Mouse (Mus musculus) left cerebral cortex, postnatal 4 days (tissue): ENCODE measurements at regions not wholly inside any gene's neighbourhood (a gene's known extent, or its start where the extent isn't known, plus 50 kb on each side); places are given as distances from the start of the nearest gene placed in this dataset.

Experiments
- DNase-seq: peaks from one replicate; pipeline ENCODE4 v3.0.0-alpha.2; 2022
- intact Hi-C: fragments of 180-260 bp; cut with DNase I; formaldehyde crosslinking; loops from one replicate; pipeline ENCODE4 v1.15.1; 2025

DNA sequence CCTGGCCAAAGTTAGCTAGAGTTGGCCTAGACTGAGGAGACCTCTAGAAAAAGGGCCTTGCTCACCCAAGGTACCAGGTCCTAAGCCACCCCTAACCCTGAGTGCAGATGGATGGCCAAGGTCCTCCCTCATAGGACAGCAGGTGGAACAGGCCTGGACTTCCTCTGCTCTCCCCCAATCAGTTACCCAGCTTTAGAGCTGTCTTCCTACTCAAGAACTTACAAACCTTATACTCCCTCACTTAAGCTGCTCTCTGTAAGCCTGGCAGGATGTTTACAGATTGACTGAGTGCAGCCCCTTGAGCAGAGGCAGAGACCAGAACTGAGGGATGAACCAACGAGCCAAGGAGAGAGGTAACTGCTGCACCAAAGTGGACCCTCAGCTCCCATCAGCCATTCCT, 94.5 kb downstream of the Rplp1 start:
- no peak for DNase-seq
- intact Hi-C loops, result no loop called here

DNA sequence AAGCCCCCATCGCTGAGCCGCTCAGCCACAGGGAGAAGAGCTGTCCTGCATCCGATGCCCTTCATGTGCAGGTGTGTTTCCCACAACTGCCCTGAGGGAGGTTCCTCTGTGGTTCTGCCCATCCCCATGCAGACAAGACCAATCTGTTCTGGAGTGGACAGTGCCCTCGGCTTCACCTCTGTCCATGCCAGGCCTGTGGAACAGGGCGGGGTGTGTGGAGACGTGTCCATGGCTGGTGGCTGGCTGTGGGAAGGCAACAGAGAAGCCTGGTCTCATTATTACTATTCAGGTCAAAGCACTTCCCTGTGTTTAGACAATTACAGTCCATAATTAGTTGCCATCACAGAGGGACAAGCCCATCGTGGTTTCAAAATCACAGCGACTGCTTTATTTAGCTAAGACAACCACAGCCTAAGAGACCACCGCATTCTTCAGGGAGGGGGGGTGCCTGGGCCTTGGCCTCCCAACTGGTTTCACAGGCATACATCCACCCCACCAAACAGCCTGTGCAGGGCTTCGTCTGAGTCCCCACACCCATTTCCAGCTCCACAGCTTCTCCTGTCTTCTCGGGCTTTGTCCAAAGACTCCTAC, 97.7 kb downstream of the Rplp1 start:
- no peak for DNase-seq
- intact Hi-C loops, result no loop called here

DNA sequence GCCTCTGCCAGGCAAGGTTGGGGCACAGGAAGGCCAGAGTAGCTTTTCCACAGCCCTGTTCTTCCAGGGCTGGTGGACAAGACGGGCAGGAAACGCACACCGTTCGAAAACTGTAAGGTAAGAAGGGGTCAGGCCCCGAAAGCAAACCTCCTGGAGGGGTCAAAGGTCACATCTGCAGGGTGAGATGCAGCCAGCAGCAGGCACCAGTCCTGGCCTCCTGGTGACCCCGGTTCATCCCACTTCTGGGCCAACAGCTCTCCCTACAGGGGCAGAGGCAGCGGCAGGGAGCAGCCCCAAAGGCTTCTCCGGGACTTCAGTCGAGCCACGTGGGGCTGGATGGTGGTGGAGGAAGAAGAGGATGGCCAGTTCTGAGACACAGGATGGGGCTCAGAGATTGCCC, 98.3 kb downstream of the Rplp1 start:
- intact Hi-C loops, result no loop called here
- DNase-seq, result no peak

DNA sequence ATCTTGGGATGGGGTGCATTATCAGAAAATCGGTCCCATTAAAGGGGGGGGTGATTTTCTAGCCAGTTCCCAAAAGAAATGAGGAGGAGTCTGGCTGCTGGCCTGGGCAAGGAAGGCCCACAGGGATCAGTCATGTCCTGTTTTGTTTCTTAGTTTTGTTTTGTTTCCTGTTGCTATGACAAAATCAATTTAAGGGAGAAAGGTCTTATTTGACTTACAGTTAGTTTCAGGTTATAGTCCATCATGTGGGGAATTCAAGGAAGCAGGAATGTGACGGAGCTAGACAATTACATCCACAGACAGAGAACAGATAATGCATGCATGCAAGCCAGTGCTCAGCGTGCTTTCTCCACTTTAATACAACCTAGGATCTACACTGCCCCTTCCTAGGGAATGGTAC, 101.1 kb downstream of the Rplp1 start:
- intact Hi-C loops, result no loop called here
- no peak for DNase-seq

DNA sequence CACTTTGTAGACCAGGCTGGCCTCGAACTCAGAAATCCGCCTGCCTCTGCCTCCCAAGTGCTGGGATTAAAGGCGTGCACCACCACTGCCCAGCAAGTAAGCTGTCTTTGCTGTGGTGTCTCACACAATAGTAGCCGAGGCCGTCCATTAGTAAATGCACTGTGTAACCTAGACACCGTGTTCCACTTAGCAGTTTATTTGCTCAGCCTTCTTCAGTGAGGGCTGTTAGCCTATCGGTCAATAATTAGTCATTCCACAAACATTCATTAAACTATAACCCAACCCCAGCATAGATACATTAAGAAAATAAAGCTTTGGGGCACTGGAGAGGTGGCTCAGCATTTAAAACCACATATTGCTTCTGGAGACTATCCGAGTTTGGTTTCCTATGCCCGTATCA, 102.0 kb downstream of the Rplp1 start:
- no peak for DNase-seq
- intact Hi-C loops, result no loop called here

DNA sequence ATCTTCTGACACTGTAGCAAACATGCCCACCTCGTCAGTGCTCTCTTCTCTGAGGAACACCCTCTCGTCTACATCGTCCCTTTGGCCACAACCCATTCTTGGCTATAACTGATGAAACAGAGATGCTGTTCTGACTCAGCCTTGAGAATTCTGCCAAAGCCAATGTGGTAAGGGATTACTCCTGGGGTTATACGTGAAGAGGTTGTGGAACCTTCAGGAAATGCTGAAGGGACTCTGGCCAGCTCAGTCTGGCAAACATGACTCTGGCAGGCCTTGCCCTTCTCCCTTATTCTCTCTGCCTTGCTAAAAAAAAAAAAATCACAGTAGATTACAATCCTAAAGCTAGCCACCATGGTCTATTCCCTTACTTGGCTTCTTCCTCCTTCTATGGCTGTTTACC, 103.9 kb downstream of the Rplp1 start:
- intact Hi-C loops, result no loop called here
- no peak for DNase-seq

DNA sequence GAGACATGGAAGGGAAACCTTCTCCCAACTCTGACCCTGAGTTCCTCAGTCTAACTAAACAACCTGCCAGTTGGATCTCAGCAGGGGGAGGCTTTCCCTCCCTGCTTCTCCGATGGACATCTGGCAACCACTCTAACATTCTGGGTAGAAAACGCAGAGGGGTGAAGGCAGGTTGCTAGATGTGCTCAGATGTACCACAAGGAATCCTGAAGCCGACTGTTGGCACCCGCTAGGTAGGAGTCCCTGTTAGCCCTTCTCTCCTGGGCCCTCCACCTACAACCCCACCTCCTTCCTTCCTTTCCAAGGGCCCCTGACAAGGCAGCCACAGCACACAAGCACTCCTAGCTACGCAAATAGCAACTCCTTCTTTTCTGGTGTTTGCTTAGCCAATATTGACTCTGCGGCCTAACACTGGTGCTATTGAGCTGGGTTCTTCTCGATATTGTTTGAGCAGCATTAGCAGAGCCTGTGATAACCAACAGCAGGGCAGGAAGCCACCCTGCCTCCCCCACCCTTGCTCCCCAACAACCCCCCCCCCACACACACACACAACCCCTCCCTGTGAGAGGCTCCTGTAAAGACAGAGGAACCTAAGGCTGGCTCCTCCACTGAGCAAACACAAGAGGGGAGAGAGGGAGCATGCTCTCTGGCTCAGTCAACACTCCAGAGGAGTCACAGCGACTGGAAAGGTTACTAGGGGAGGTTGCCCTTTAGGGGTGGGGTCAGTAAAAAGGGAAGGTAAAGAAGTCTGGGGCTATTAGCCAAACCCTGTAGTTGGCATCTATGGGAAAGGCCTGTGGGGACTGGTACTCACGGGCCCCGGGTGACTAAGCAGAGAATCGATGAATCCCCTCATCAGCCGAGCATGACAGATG, 105.8 kb downstream of the Rplp1 start:
- no peak for DNase-seq
- intact Hi-C loops, result no loop called here

DNA sequence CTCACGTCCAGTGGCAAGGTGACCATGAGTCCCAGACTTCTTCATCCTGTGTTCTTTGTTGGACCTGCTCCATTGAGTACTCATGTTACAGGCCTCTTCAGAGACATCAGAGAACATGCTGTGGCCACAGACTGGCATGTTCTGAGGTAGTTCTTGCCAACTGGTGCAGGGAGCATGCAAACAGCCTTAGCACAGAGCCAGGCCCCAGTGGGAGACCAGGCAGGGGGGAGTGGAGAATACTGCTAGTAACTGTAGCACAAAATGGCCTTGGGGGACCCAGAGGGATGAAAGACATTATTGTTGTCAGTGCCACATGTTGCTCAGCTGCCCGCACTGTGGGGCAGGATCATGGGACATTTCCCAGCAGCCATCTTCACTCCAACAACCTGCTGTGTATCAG, 108.4 kb downstream of the Rplp1 start:
- intact Hi-C loops, result no loop called here
- peak; percentile 71 for DNase-seq

DNA sequence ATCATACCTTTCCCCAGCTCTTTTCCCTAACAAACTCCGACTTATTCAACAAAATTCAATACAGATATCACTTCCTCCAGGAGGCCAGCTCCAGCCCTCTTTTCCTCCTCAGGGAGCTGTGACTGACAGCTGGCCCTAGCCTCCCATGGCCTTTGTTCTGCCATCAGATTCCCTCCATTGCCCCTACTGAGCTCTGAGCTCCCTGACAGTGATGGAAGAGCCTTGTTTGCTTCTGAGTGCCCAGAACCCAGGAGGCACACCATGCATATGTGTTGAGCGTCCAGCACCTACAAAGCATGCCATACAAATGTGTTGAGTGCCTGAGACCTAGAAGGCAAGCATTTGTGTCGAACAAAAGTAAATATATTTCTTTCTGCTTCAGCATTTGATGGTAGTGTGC, 110.8 kb downstream of the Rplp1 start:
- DNase-seq, result no peak
- intact Hi-C loops, result no loop called here

DNA sequence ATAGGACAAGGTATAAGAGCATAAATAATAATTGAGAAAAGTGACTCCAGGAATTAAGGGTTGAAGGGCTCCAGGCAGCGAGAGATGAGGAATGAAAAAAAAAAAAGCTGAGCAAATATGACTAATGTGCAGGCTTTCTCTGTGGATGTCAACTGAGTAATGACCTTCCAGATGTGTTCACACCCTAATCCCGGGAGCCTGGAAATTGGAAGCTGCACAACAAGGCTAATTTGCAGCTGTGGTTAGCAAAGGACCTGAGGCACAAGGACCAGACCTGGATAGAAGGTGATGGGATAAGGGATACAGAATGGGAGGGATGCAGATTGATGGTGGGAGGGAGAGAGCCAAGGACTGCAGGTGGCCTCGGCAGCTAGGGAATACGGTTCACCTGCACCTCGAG, 111.6 kb downstream of the Rplp1 start:
- intact Hi-C loops, result no loop called here
- DNase-seq, result no peak

DNA sequence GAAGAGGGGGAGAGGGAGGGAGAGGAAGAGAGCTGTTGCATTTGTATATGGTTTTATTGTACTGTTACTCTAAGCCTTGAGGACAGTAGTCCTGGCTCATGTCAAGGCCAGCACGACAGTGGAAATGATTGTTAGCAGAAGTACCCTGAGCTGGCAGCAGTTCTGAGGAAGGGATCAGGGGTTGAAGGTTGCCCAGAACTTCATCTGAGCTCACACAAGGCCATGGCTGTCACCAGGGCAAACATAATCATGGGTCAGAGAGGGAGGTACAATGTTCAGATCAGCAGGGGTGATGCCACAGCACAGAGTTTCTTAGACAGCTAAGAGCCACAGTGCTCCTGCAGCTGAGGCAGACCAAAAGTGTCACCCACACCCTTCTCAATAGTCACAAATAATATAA, 114.8 kb downstream of the Rplp1 start:
- intact Hi-C loops, result no loop called here
- no peak for DNase-seq

DNA sequence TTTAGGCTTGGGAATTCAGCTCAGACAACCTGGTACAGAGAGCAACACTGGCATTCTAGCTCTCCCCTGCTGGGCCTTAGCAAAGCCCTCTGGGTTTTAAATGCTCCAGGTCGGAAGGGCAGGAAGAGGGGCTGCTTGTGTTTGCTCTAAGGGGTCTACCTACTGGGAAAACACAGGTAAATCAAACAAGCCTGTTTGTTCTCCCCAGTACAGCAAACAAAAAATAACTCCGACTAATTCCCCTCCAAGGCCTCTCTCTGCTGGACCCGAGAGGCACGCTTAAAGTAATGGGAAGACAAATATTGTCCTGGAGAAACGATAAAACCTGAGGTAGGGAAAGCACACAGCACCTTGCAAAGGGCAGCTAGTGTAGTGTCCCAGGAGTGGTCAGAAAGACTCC, 118.4 kb downstream of the Rplp1 start:
- intact Hi-C loops, result no loop called here
- DNase-seq, result no peak

DNA sequence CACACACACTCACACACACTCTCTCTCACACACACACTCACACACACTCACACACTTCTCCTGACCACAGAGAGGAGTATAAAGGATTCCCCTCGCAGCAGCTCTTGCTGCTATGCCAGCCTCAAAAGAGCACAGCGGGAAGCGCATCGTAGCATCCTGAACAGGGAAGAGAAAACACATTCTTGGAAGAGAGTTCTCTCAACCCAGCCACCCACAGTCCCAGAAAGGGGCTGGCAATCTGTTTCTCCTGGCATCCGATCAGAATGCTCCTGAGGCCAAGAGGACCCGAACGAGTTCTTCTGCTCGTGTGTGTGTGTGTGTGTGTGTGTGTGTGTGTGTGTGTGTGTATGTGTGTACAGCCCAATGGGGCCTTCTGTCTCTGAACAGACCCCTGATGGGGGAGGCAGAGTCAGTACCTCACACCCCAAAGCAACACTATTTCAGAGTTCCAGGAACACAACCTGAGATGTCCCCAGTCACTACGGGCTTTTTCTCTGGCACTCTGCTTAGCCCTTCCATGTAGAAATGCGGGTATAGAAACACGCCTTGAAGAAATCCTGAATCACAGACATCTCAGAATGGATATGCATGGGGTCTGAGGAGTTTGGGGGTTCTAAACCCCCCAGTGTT, 122.8 kb downstream of the Rplp1 start:
- intact Hi-C loops, result no loop called here
- DNase-seq, result peak; percentile 85

DNA sequence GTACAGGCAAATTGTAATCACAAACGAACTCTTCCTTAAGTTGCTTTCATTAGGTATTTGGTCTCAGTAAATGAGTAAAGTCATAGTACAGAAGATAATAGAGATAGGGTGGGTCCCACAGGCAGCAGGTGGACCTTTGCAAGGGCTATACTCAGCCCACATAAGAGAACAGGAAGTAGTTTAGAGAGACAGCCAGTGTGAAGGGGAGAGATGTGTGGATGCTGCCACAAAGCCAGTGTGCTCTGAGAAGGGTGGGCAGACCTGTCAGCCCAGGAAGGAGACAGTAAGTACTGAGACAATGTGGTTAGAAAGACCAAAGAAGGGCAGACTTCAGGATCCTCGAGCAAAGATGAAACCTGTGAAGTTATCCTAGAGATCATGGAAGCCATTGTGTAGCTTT, 123.5 kb downstream of the Rplp1 start:
- no peak for DNase-seq
- intact Hi-C loops, result no loop called here

DNA sequence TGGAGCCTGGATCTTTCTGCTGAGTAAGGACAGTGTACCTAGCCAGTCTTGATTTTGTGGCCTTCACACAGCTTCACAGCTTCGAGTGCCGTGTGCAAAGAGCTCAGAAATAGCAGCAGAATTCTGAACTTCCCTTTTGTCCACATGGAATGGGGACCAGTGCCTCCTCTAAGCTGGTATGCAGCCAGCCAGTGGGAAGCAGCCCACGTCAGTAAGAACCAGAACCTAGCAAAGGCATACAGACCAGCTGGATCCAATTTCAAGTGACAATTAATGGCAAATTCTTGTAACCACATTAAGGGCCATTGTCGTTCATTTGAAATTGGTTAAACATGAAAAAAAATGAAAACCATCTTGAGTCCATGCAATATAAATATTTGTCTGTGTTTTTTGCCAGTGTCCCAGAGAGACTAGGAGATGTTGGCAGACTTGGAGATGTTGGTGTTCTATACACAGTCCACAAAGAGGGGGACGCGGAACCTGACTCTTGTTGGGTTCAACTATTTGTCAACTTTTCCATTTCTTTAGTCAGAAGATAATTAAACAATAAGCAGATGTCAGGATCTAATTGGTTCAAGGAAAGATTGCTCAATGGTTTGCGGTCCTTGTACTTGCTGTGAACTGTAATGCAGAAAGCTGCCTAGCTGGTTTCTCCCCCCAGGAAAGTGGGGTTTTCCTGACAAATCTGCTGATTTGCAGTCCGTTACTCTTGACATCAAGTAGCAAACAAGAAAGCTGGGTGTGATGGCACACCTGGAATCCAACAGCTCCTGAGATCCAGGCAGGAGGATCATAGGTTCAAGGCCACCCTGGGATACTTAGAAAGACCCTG, 125.1 kb downstream of the Rplp1 start:
- intact Hi-C loops, result no loop called here
- no peak for DNase-seq

DNA sequence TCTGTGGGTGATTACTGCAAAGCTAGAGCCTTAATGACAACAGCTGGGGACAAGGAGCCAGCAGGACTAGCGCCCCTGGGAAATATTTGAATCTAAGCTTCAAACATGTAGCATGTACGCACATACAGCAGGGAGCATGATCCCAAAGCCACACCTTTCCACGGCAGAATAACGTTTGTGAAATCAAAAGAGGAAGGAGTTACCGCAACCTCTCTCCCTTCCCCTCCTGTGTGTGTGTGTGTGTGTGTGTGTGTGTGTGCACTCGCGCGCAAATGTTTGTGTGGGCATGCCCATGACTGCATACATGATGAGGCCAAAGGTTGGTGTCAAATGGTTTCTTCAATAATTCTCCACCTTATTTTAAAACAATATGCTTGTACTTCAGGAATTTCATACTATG, 132.9 kb downstream of the Rplp1 start:
- intact Hi-C loops, result no loop called here
- no peak for DNase-seq

DNA sequence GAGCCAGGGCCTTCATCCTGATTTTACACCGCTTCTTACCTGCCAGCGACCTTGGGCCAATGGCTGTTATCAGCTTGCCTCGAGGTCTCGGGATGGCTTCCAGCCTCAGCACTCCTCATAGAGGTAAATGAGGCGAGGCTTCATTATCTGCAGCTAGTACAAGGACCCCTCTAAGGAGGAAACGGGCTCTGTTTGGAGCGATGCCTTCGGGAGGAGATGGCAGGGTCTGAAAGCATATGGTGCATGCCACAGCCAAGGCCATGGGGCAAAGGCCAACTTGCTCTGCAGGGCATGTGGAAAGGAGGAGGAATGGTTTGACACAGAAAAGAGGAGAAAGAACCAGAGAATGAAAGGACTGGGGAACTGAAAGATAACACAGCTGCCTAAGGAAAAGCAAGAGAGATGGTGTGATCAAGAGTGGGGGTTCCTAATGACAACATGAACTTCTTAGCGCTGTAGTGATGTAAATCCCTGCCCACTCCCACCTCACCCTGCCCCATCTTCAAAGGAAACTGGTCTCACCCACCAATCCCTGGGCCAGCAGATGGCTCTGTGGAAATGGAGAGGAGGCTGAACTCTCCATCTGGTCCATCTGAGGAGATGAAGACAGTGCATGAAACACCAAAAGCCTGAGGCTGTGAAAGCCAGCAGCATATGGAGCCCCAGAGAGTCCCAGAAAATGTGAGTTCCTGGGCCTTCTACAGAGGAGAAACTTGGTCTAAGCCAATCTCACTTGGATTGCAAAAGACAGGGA, 134.0 kb downstream of the Rplp1 start:
- DNase-seq, result peak; percentile 72
- intact Hi-C loops, result no loop called here

DNA sequence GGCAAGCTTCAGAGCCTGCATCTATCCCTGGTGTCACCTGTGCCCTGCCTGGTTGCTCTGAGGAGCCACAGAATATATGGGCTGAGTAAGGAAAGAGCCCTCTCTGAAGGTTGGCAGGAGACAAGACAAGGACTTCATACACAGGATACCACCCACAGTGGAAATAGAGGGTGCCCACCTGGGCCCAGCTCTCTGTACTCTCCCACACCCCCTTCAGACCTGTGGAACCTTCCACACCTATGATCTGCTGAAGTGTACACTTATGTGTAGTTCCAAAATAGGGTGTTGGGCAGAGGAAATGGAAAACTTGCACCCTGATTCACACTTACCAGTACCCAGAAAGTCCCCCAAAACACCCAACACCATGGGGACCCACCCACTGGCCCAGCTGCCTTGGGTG, 135.2 kb downstream of the Rplp1 start:
- DNase-seq, result no peak
- intact Hi-C loops, result no loop called here

DNA sequence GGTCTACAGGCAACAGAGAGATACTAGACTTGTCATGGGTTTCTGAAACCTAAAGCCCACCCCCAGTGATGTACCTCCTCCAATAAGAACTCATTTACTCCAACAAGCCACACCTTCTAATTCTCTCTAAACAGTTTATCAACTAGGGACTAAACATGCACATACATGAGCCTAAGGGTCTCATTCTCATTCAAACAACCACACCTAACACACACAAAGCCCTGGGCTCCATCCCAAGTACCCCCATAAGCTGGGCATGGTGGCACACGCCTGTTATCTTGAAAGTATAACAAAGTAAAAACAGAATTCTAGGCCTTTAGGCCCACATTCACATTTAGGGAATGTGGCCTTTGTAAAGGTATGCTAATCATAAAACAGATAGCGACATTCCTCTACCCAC, 137.9 kb downstream of the Rplp1 start:
- no peak for DNase-seq
- intact Hi-C loops, result no loop called here

DNA sequence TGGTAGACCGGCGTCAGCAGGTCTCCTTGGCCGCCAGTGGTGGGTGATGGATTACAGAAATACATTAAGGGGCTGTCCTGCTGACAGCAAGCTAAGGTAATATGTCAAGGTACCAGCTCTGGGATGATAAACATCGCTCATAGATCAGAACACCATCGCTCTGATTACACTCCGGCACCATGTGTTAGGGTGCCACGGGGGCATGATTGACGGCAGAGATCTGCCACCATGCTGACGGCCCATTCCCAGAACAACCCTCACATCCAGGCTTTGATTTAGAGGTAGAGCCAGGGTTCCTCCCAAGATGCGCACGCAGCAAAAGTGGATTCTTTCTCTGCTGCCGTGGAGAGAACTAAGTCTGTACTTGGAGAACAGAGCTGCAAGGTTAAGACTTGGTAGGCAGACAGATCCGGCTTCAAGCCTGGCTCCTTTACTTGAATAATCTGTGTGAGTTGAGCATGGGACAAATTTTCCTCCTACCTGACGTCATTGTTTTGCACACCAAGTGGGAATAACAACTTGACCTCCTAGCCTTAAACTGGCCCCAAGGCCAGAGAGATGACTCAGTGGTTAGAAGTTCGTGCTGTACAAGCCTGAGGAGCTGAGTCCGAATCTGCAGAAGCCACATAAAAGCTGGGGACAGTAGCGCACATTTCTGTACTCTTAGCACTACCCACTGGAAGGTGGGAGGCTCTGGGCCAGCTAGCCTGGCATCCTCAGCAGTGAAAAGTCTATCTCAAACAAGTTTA, 144.0 kb downstream of the Rplp1 start:
- no peak for DNase-seq

More for the DNA sequence above, 144.0 kb downstream of the Rplp1 start:
- intact Hi-C loops, result no loop called here
